Comparison of ENCODE assay signal across 17 mouse cellular contexts in genomic region chr5:93235888-93236287, GRCm38 (mm10). TPM values are rescaled to one million over a fixed set of nuclear protein-coding genes. Genes with fewer than 3 reads are reported as not detected.
DNase-seq lines count a peak whose midpoint lies in the region; ATAC-seq and TF ChIP-seq lines count a peak whose summit lies in the region.
"Had no signal": no experiment of that assay in that cellular context is flagged by ENCODE, and none has a peak within 500 bp of the region (broad histone marks: within the 10 kb centered on the region; RNA-seq: fewer than 3 reads in every experiment).

No protein-coding gene starts in this region.

- H3K9ac ChIP-seq in heart, embryonic 12.5 days = no peak overlapping the region
- H3K9ac ChIP-seq: heart, embryonic 15.5 days; stomach, embryonic 15.5 days had no signal

- peak; percentile 6 to 16 for DNase-seq in frontal cortex, postnatal 36 days (ENCODE audit: low spot score in 2 of 2)
- DNase-seq in frontal cortex, postnatal 25 days (ENCODE audit: low spot score in 2 of 2) = no peak
- DNase-seq in right cerebral cortex, adult 2 months (ENCODE audit: low spot score in 2 of 2) = peak; percentile 13 to 15
- DNase-seq in right cerebral cortex, postnatal 25 days = no peak
- peak; percentile 73 to 88 for DNase-seq in layer of hippocampus, adult 2 months (ENCODE audit: low spot score in 2 of 2)
- peak; percentile 8 for DNase-seq in telencephalon, adult 2 months (ENCODE audit: low read depth, low spot score)
- no peak for DNase-seq in thymus, postnatal 10 days (ENCODE audit: low spot score in 2 of 2)
- DNase-seq: adrenal gland, adult 8-10 months had no signal

- H3K4me1 ChIP-seq in heart, embryonic 12.5 days (replicated peaks) = peaks cover 6% of the 10 kb centered on the region; the same call in 1 of the 2 replicates
- H3K4me1 ChIP-seq: heart, embryonic 15.5 days; stomach, embryonic 15.5 days had no signal

- 0 out of 2 replicates have a peak, but pooled peaks cover 2% of the 10 kb centered on the region for H3K27me3 ChIP-seq in heart, embryonic 12.5 days (replicated peaks)
- H3K27me3 ChIP-seq: heart, embryonic 15.5 days; megakaryocyte, embryonic 14.5 days; stomach, embryonic 15.5 days had no signal

- H3K9me3 ChIP-seq in heart, embryonic 12.5 days (replicated peaks) = no peaks in the 10 kb centered on the region
- H3K9me3 ChIP-seq: heart, embryonic 15.5 days; megakaryocyte, embryonic 14.5 days; stomach, embryonic 15.5 days had no signal

- WGBS in heart, embryonic 12.5 days = 91% methylated on average over 3 of the region's 3 CpGs

- H3K4me3 ChIP-seq in layer of hippocampus, adult 2 months = no peak overlapping the region
- no peak overlapping the region for H3K4me3 ChIP-seq in heart, embryonic 12.5 days
- H3K4me3 ChIP-seq: erythroblast, embryonic 14.5 days; heart, embryonic 15.5 days; megakaryocyte, embryonic 14.5 days; myocyte; stomach, embryonic 15.5 days had no signal

- no peak for TF ChIP-seq CTCF in layer of hippocampus, adult 2 months (conservative IDR thresholded peaks at IDR 0.05)

- H3K36me3 ChIP-seq in heart, embryonic 12.5 days = no peaks in the 10 kb centered on the region
- H3K36me3 ChIP-seq: heart, embryonic 15.5 days; stomach, embryonic 15.5 days had no signal

- H3K27ac ChIP-seq in layer of hippocampus, adult 2 months = peak overlapping the region; percentile 84
- no peak overlapping the region for H3K27ac ChIP-seq in heart, embryonic 12.5 days (ENCODE audit: poor library complexity, severe bottlenecking)
- H3K27ac ChIP-seq: heart, embryonic 15.5 days; stomach, embryonic 15.5 days had no signal

- ATAC-seq in heart, embryonic 12.5 days (ENCODE audit: insufficient number of reproducible peaks, low FRiP score) = no peak
- ATAC-seq: inflammation-experienced regulatory T-cells, adult 6 months; lung, postnatal 0 days had no signal

- H3K4me2 ChIP-seq in heart, embryonic 12.5 days = no peak overlapping the region
- H3K4me2 ChIP-seq: heart, embryonic 15.5 days; liver, embryonic 11.5 days; stomach, embryonic 15.5 days had no signal

RNA-seq across cellular contexts. Expression of gene 2010109A12Rik, which starts 29.6 kb away (rescaled TPM):
- 1 to 10 TPM; 1.1 to 1.8 TPM for total RNA-seq in layer of hippocampus, adult 2 months (2021)
- polyA plus RNA-seq in heart, embryonic 12.5 days (2016; fragmentation: Nextera tagmentation; extraction: Ambion mirVana) = 1.2 and 1.9 TPM in 2 replicates
- polyA plus RNA-seq: erythroblast, embryonic 14.5 days; myocyte had no signal

RNA-seq across cellular contexts. Expression of gene Ccni, which starts 29.6 kb away (rescaled TPM):
- 100 to 1,000 TPM; 251 to 256 TPM for total RNA-seq in layer of hippocampus, adult 2 months (2021)
- polyA plus RNA-seq in heart, embryonic 12.5 days (2016; fragmentation: Nextera tagmentation; extraction: Ambion mirVana) = 118 and 128 TPM in 2 replicates

RNA-seq across cellular contexts. Expression of gene Ccng2, which starts 31.2 kb away (rescaled TPM):
- 10 to 100 TPM; 48.2 to 51.5 TPM for total RNA-seq in layer of hippocampus, adult 2 months (2021)
- polyA plus RNA-seq in heart, embryonic 12.5 days (2016; fragmentation: Nextera tagmentation; extraction: Ambion mirVana) = 48.0 and 49.0 TPM in 2 replicates

Comparison
In these comparisons a context has a peak if more than half of its experiments do, and no peak if none do; other contexts are left out.
1. DNase-seq: peak in frontal cortex, postnatal 36 days (2 of 2), right cerebral cortex, adult 2 months (2 of 2), layer of hippocampus, adult 2 months (2 of 2) and telencephalon, adult 2 months (single experiment); none in frontal cortex, postnatal 25 days (0 of 2), right cerebral cortex, postnatal 25 days (single experiment) and thymus, postnatal 10 days (0 of 2).